In the genomic region with DNA sequence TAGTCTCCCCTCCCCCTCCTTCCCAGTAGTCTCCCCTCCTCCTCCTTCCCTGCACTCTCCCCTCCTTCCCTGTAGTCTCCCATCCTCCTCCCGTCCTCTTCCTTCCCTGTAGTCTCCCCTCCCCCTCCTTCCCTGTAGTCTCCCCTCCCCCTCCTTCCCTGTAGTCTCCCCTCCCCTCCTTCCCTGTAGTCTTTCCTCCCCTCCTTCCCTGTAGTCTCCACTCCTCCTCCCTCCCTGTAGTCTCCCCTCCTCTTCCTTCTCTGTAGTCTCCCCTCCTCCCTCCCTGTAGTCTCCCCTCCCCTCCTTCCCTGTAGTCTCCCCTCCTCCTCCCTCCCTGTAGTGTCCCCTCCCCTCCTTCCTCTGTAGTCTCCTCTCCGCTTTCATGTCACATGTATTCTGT, we compare ENCODE assay signal across 25 mouse cellular contexts. TPM values are rescaled to one million over a fixed set of nuclear protein-coding genes. Genes with fewer than 3 reads are reported as not detected.
DNase-seq lines count a peak whose midpoint lies in the region; ATAC-seq lines count a peak whose summit lies in the region.
"Had no signal": no experiment of that assay in that cellular context is flagged by ENCODE, and none has a peak within 500 bp of the region (broad histone marks: within the 10 kb centered on the region; RNA-seq: fewer than 3 reads in every experiment).

No protein-coding gene starts in this region.

- H3K9me3 ChIP-seq in midbrain, embryonic 14.5 days (ENCODE audit: control insufficient read depth, low read length): no peaks in the 10 kb centered on the region
- no peaks in the 10 kb centered on the region for H3K9me3 ChIP-seq in midbrain, embryonic 16.5 days (replicated peaks; ENCODE audit: control insufficient read depth, low read length, poor library complexity, severe bottlenecking)
- no peaks in the 10 kb centered on the region for H3K9me3 ChIP-seq in limb, embryonic 10.5 days (replicated peaks)
- H3K9me3 ChIP-seq: embryonic facial prominence, embryonic 12.5 days; heart, embryonic 15.5 days; hindbrain, embryonic 10.5 days; hindbrain, embryonic 15.5 days had no signal

- H3K27ac ChIP-seq in midbrain, embryonic 14.5 days (replicated peaks; ENCODE audit: low read depth, low read length): no peak overlapping the region
- no peak overlapping the region for H3K27ac ChIP-seq in midbrain, embryonic 16.5 days (ENCODE audit: low read length)
- no peak overlapping the region for H3K27ac ChIP-seq in limb, embryonic 10.5 days
- H3K27ac ChIP-seq: embryonic facial prominence, embryonic 12.5 days; heart, embryonic 15.5 days; hindbrain, embryonic 10.5 days; hindbrain, embryonic 15.5 days had no signal

- H3K4me2 ChIP-seq in midbrain, embryonic 14.5 days (ENCODE audit: low read length): no peak overlapping the region
- H3K4me2 ChIP-seq in midbrain, embryonic 16.5 days (ENCODE audit: low read length): no peak overlapping the region
- H3K4me2 ChIP-seq: embryonic facial prominence, embryonic 12.5 days; heart, embryonic 11.5 days; heart, embryonic 15.5 days; hindbrain, embryonic 15.5 days had no signal

- ATAC-seq in midbrain, embryonic 14.5 days (ENCODE audit: low FRiP score, low TSS enrichment): peak; percentile 14; the same call in 1 of the 2 replicates
- ATAC-seq in midbrain, embryonic 16.5 days: no peak
- ATAC-seq: CD4-positive, CD25-positive, alpha-beta regulatory T cell, adult 4 months; forebrain, embryonic 16.5 days; intestine, embryonic 16.5 days had no signal

- H3K4me3 ChIP-seq in midbrain, embryonic 14.5 days (replicated peaks; ENCODE audit: low read depth, low read length): no peak overlapping the region
- no peak overlapping the region for H3K4me3 ChIP-seq in midbrain, embryonic 16.5 days (ENCODE audit: low read depth, low read length)
- no peak overlapping the region for H3K4me3 ChIP-seq in limb, embryonic 10.5 days
- H3K4me3 ChIP-seq: embryonic facial prominence, embryonic 12.5 days; heart, embryonic 15.5 days; hindbrain, embryonic 10.5 days; hindbrain, embryonic 15.5 days had no signal

- DNase-seq in embryo, embryonic 11 days: peak; percentile 11
- DNase-seq in embryo, embryonic 10 days (ENCODE audit: low spot score): no peak
- peak; percentile 5 for DNase-seq in midbrain, embryonic 14.5 days
- DNase-seq in ZHBTc4 (ENCODE audit: low read depth, low spot score): peak; percentile 60
- peak; percentile 8 for DNase-seq in limb, embryonic 10.5 days (ENCODE audit: low spot score)
- DNase-seq in neural tube, embryonic 10.5 days (ENCODE audit: extremely low spot score, low spot score): no peak
- no peak for DNase-seq in ovary, adult 18-20 months (ENCODE audit: low spot score)
- DNase-seq: adrenal gland, postnatal 10 days; B cell, adult 2 months; cerebellum, adult 11-12 months; cerebellum, adult 9-10 months; cerebellum, postnatal 25 days; gastrocnemius, postnatal 25 days; heart, postnatal 14 days had no signal

- H3K36me3 ChIP-seq in midbrain, embryonic 14.5 days (ENCODE audit: control insufficient read depth, insufficient read depth, low read length): no peaks in the 10 kb centered on the region
- H3K36me3 ChIP-seq in midbrain, embryonic 16.5 days (ENCODE audit: control insufficient read depth, insufficient read depth, low read length): no peaks in the 10 kb centered on the region
- H3K36me3 ChIP-seq in limb, embryonic 10.5 days: no peaks in the 10 kb centered on the region
- H3K36me3 ChIP-seq: embryonic facial prominence, embryonic 12.5 days; heart, embryonic 15.5 days; hindbrain, embryonic 10.5 days; hindbrain, embryonic 15.5 days had no signal

- 26% methylated on average over 2 of the region's 2 CpGs for WGBS in midbrain, embryonic 14.5 days
- 23% methylated on average over 2 of the region's 2 CpGs for WGBS in midbrain, embryonic 16.5 days
- 30% methylated on average over 2 of the region's 2 CpGs for WGBS in limb, embryonic 10.5 days

- H3K9ac ChIP-seq in midbrain, embryonic 14.5 days (replicated peaks; ENCODE audit: low read length): no peak overlapping the region
- no peak overlapping the region for H3K9ac ChIP-seq in midbrain, embryonic 16.5 days (ENCODE audit: low read depth, low read length)
- H3K9ac ChIP-seq: embryonic facial prominence, embryonic 12.5 days; heart, embryonic 15.5 days; hindbrain, embryonic 15.5 days had no signal

- H3K27me3 ChIP-seq in midbrain, embryonic 14.5 days (ENCODE audit: control insufficient read depth, insufficient read depth, low read length): no peaks in the 10 kb centered on the region
- no peaks in the 10 kb centered on the region for H3K27me3 ChIP-seq in midbrain, embryonic 16.5 days (ENCODE audit: control insufficient read depth, insufficient read depth, low read depth, low read length)
- no peaks in the 10 kb centered on the region for H3K27me3 ChIP-seq in limb, embryonic 10.5 days (ENCODE audit: low read depth, poor library complexity, severe bottlenecking)
- H3K27me3 ChIP-seq: embryonic facial prominence, embryonic 12.5 days; heart, embryonic 15.5 days; hindbrain, embryonic 15.5 days had no signal

- no peaks in the 10 kb centered on the region for H3K4me1 ChIP-seq in midbrain, embryonic 14.5 days (ENCODE audit: control insufficient read depth, insufficient read depth, low read length)
- no peaks in the 10 kb centered on the region for H3K4me1 ChIP-seq in midbrain, embryonic 16.5 days (ENCODE audit: control insufficient read depth, insufficient read depth, low read length)
- peaks cover 4% of the 10 kb centered on the region; the same call in 1 of the 2 replicates for H3K4me1 ChIP-seq in limb, embryonic 10.5 days
- H3K4me1 ChIP-seq: embryonic facial prominence, embryonic 12.5 days; heart, embryonic 15.5 days; hindbrain, embryonic 15.5 days had no signal

RNA-seq across cellular contexts. Expression of a gene that starts 18.7 kb away (rescaled TPM):
- polyA plus RNA-seq in midbrain, embryonic 14.5 days (2014; fragmentation: Nextera tagmentation; extraction: Ambion mirVana): not detected in 2 replicates
- polyA plus RNA-seq in midbrain, embryonic 16.5 days (2015; fragmentation: Nextera tagmentation; extraction: Ambion mirVana): 0.16 TPM in 1 of 2 replicates, not detected in the other
- polyA plus RNA-seq in limb, embryonic 10.5 days (2016; fragmentation: Nextera tagmentation; extraction: Ambion mirVana): not detected in 2 replicates
- polyA plus RNA-seq: CD4-positive, CD25-positive, alpha-beta regulatory T cell, adult 4 months; cortical plate, adult 2 months; embryonic facial prominence, embryonic 12.5 days; forebrain, embryonic 11.5 days; forebrain, embryonic 16.5 days; heart, embryonic 11.5 days; heart, embryonic 15.5 days; hindbrain, embryonic 10.5 days had no signal

RNA-seq across cellular contexts. Expression of a gene that starts 38.8 kb away (rescaled TPM):
- 6.9 and 7.1 TPM in 2 replicates for polyA plus RNA-seq in midbrain, embryonic 14.5 days (2014; fragmentation: Nextera tagmentation; extraction: Ambion mirVana)
- 5.9 and 6.3 TPM in 2 replicates for polyA plus RNA-seq in midbrain, embryonic 16.5 days (2015; fragmentation: Nextera tagmentation; extraction: Ambion mirVana)
- 13.9 and 20.0 TPM in 2 replicates for polyA plus RNA-seq in limb, embryonic 10.5 days (2016; fragmentation: Nextera tagmentation; extraction: Ambion mirVana)

Comparison
In these comparisons a context has a peak if more than half of its experiments do, and no peak if none do; other contexts are left out.
1. DNase-seq: peak in embryo, embryonic 11 days (single experiment), midbrain, embryonic 14.5 days (single experiment), ZHBTc4 (single experiment) and limb, embryonic 10.5 days (single experiment); none in embryo, embryonic 10 days (single experiment), neural tube, embryonic 10.5 days (single experiment) and ovary, adult 18-20 months (single experiment).